ENCODE assay signal across 8 mouse cellular contexts in the genomic region with DNA sequence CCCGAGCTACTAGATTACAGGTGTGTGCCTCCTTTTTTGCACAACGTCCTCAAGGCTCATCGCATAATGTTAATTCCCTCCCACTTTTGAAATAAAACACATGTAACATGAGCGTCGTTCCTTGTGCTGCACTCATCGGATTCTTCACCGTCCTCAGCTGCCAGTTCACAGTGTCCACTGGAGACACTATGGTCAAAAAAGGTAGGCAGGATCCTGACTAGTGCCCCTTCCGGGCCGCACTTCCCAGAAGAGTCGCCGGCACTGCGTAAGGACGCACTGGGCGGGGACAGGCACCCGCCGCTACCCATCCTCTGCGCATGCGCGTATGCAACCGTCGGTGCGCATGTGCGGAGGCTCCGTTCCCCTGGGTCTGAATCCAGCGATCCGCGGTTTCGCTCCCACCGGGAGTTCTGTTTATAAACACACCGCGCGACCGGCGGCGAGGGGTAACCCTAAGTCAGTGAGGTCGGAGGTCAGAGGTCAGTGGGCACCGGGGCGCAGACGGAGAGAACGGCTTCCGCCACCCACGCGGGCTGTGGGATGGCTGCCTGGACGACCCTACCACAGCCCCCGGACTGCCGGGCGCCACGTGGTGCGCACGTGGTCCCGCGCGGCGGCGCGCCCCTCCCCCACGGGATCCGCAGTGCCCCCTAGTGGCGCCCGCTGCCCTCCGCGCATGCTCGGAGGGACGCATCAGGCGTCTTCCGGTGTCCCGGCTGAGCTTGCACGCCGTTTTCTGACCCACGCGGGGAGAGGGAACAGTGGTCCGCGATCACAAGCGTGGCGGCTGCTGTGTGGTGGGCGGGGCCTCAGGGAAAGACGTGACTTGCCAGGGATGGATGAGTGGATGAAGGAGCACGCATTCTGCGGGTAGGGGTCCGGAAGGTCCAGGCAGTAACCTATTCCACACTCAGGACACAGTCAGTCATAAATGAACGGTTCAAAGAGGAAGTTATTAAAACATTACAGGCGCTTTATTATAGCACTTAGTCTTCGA. TPM values are rescaled to one million over a fixed set of nuclear protein-coding genes. Genes with fewer than 3 reads are reported as not detected.
A peak's percentile ranks its signal among the peaks of the same experiment; 100 is the strongest.
DNase-seq lines count a peak whose midpoint lies in the region; ATAC-seq lines count a peak whose summit lies in the region.

No protein-coding gene starts in this region.

- peak; percentile 97 for DNase-seq in NIH3T3 (ENCODE audit: low read depth)
- DNase-seq in cerebellum, postnatal 10 days, result peak; percentile 99 to 100
- peak; percentile 96 to 99 for DNase-seq in frontal cortex, postnatal 10 days (ENCODE audit: low spot score in 2 of 2)
- peak; percentile 99 to 100 for DNase-seq in layer of hippocampus, postnatal 14 days (ENCODE audit: low spot score in 2 of 2)
- peak; percentile 99 for DNase-seq in lung, postnatal 14 days
- peak; percentile 97 for DNase-seq in retina, adult 2 months (ENCODE audit: low read depth, low spot score)
- DNase-seq in thymus, postnatal 36 days, result peak; percentile 97 to 100

- under 1% methylated on average over 82 of the region's 83 CpGs for WGBS in hindbrain, embryonic 12.5 days

- H3K4me3 ChIP-seq in hindbrain, embryonic 12.5 days, result peak overlapping the region; percentile 66

- peaks cover 29% of the 10 kb centered on the region for H3K4me1 ChIP-seq in hindbrain, embryonic 12.5 days

- H3K36me3 ChIP-seq in hindbrain, embryonic 12.5 days, result no peaks in the 10 kb centered on the region

- peak; percentile 91 for ATAC-seq in hindbrain, embryonic 12.5 days (ENCODE audit: low FRiP score)

- peak overlapping the region; percentile 84 for H3K27ac ChIP-seq in hindbrain, embryonic 12.5 days

- H3K9ac ChIP-seq in hindbrain, embryonic 12.5 days, result peak overlapping the region; percentile 74

- no peaks in the 10 kb centered on the region for H3K27me3 ChIP-seq in hindbrain, embryonic 12.5 days

- no peaks in the 10 kb centered on the region for H3K9me3 ChIP-seq in hindbrain, embryonic 12.5 days (replicated peaks)

- peak overlapping the region; percentile 77 for H3K4me2 ChIP-seq in hindbrain, embryonic 12.5 days (replicated peaks)

RNA-seq across cellular contexts. Expression of a gene that starts 33.9 kb away (rescaled TPM):
- 7.9 and 8.8 TPM in 2 replicates for polyA plus RNA-seq in hindbrain, embryonic 12.5 days (2016; fragmentation: Nextera tagmentation; extraction: Ambion mirVana)
- 10 to 100 TPM; 37.9 to 39.7 TPM for total RNA-seq in layer of hippocampus, postnatal 14 days (2021)

Comparison
In these comparisons a context has a peak if more than half of its experiments do, and no peak if none do; other contexts are left out.
1. Peak in every context shown above with its lines: DNase-seq, ATAC-seq, H3K4me3 ChIP-seq and H3K27ac ChIP-seq.